Mouse (Mus musculus) C2C12 (cell line): ENCODE measurements at regions not wholly inside any gene's neighbourhood (a gene's known extent, or its start where the extent isn't known, plus 50 kb on each side); places are given as distances from the start of the nearest gene placed in this dataset.

Experiments
- H3K27me3 ChIP-seq: one replicate; pipeline ENCODE4 v1.6.1; 2011; ENCODE audit not compliant: control insufficient read depth, insufficient read depth, insufficient read length
- H3K36me3 ChIP-seq: one replicate; pipeline ENCODE4 v1.6.1; 2011; ENCODE audit not compliant: control insufficient read depth, insufficient read depth
- H3K4me3 ChIP-seq: one replicate; pipeline ENCODE4 v1.5.1; 2011; ENCODE audit warnings: mild to moderate bottlenecking, control low read depth; ENCODE audit not compliant: poor library complexity, insufficient read depth, severe bottlenecking
- H3K79me2 ChIP-seq: one replicate; pipeline ENCODE4 v1.6.1; 2011; ENCODE audit not compliant: control insufficient read depth, insufficient read depth
- H3K79me3 ChIP-seq: one replicate; pipeline ENCODE4 v1.6.1; 2011; ENCODE audit warnings: low read depth, control low read depth
- H3ac ChIP-seq: one replicate; pipeline ENCODE3; 2011; ENCODE audit warnings: low read depth; ENCODE audit not compliant: control insufficient read depth, insufficient read length
- CEBPB ChIP-seq: IDR thresholded peaks from one replicate; pipeline ENCODE4 v1.6.1; 2011; ENCODE audit warnings: low read depth, mild to moderate bottlenecking, control low read depth, moderate library complexity
- CTCF ChIP-seq: IDR thresholded peaks from one replicate; pipeline ENCODE4 v1.5.1; 2011; ENCODE audit not compliant: control insufficient read depth, insufficient read depth, insufficient read length
- FOSL1 ChIP-seq: IDR thresholded peaks from one replicate; pipeline ENCODE4 v1.8.0; 2011; ENCODE audit warnings: mild to moderate bottlenecking, low read length; ENCODE audit not compliant: poor library complexity, insufficient read depth, severe bottlenecking
- MAX ChIP-seq: IDR thresholded peaks from one replicate; pipeline ENCODE4 v1.6.1; 2011; ENCODE audit warnings: mild to moderate bottlenecking, control low read depth
- MYOD1 ChIP-seq: IDR thresholded peaks from one replicate; pipeline ENCODE4 v1.6.1; 2011; ENCODE audit warnings: low read depth; ENCODE audit not compliant: control insufficient read depth, insufficient read length
- MYOG ChIP-seq: IDR thresholded peaks from one replicate; pipeline ENCODE4 v1.6.1; 2011; ENCODE audit not compliant: control insufficient read depth, insufficient read length; ENCODE audit errors: extremely low read depth
- USF1 ChIP-seq: IDR thresholded peaks from one replicate; pipeline ENCODE4 v1.6.1; 2011; ENCODE audit warnings: low read depth, mild to moderate bottlenecking, control low read depth, moderate library complexity

DNA sequence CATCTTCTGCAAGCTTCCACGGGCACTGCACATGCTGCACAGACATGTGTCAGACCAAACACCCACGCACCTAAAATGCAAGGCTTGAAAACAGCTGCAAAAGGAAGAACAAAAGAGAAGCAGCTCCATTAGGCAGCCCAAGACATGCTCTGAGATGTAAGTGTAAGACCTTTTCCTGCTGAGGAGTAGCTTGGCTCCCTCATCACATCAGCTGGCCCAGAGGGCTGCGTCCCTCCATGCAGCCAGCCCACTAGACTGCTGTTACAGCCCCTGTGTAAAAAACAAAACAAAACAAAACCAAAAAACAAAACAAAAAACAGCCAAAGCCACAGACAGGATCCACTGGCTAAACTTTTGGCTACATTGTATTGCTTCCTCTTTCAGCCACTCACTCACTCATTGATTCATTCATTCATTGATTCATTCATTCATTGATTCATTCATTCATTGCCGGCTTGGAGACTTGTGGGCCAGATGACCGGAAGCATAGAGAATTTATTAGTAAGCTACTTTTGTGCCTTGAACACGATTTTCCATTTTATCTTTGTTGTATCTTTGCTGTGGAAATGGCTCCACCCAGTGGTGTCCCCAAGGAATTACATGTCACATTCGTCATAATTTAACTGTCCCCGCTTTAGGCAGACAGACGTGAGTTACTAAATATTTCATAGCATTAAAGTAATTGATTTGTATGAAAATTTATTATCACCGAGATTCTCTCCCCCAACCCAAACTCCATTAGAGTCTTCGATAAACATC lies 133.7 kb upstream of the Dapk1 start:
- H3K36me3 ChIP-seq: no peaks in the 10 kb centered on the region
- no peaks in the 10 kb centered on the region for H3K79me3 ChIP-seq
- no peak for TF ChIP-seq MAX
- no peak for TF ChIP-seq CEBPB
- TF ChIP-seq USF1: no peak
- TF ChIP-seq FOSL1: no peak
- no peak for TF ChIP-seq MYOG
- peak; percentile 23 for TF ChIP-seq CTCF
- no peak overlapping the region for H3ac ChIP-seq
- no peaks in the 10 kb centered on the region for H3K27me3 ChIP-seq
- no peaks in the 10 kb centered on the region for H3K79me2 ChIP-seq
- no peak overlapping the region for H3K4me3 ChIP-seq

DNA sequence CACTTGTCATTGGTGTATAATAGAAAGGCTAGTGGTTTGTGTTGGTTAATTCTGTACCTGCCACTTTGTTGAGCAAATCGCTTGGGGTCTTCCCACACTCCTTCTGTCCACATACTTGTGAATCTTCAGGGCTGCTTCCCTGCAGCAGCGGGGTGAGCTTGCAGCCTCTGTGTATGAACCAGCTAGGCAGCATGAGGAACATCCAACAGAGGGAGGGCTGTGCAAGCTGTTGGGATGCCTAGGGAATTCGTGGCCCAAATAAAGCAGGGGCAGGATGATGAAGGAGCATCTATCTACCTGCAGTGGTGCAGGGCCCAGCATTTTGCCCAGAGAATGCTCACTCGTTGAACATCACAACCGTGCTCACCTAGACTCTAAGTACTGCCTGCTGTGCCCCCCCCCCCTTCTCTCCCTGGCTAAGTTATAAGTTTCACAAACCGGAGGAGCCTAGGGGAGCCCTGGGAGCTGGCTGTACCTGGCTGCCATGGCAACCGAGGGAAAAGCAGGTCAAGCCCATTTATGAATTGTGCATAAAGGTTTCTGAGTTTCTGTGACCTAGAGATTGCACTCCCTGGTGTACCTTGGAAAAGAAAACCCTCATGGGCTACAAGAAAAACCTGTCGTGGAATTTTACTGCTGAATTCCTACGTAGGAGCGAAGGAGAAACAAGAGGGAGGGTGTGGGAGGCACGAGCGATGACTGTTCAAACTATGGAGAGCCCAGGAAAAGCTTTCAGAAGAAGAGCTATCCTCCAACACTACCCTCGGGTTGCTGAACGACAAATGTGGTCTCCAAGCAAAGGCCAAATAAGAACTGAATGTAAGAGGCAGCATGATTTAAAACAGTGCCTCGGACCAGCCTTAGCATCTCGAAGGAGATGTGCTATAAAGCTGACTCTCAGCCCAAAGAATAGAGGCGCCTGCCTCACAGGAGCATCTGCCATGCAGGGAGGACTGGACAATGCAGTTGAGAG lies 131.0 kb upstream of the Dapk1 start:
- H3K79me3 ChIP-seq: no peaks in the 10 kb centered on the region
- no peak for TF ChIP-seq CEBPB
- no peak for TF ChIP-seq MYOG
- no peak for TF ChIP-seq MAX
- no peak for TF ChIP-seq USF1
- no peak for TF ChIP-seq CTCF
- no peak for TF ChIP-seq FOSL1
- no peak for TF ChIP-seq MYOD1
- H3ac ChIP-seq: no peak overlapping the region
- no peaks in the 10 kb centered on the region for H3K27me3 ChIP-seq
- H3K79me2 ChIP-seq: no peaks in the 10 kb centered on the region
- no peak overlapping the region for H3K4me3 ChIP-seq
- H3K36me3 ChIP-seq: no peaks in the 10 kb centered on the region

DNA sequence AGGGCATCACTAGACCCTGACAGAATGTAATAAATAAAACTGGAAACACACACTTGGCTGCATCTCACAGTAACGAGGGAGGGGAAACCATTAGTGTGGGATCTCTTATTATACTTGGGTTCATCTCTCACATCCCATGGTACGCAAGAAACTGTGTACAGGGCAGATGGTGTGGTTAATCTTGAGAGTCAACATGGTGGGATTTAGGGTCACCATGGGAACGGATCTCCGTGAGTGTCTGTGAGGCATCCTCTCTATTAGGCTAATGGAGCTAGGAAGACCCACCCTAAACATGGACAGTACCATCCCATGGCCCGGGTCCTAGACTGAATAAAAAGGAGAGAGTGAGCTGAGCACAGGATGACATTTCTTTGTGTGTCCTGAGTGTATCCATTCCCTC lies 130.1 kb upstream of the Dapk1 start:
- Histone ChIP-seq H3K4me3 (no peak overlapping the region), H3K79me3 (no peaks in the 10 kb centered on the region), H3K27me3 (peaks cover 8% of the 10 kb centered on the region), H3K36me3 (no peaks in the 10 kb centered on the region), H3K79me2 (no peaks in the 10 kb centered on the region), H3ac (no peak overlapping the region)
- no peak for TF ChIP-seq FOSL1
- TF ChIP-seq MAX: no peak
- TF ChIP-seq MYOG: no peak
- no peak for TF ChIP-seq MYOD1
- no peak for TF ChIP-seq CEBPB
- TF ChIP-seq CTCF: no peak
- TF ChIP-seq USF1: no peak

DNA sequence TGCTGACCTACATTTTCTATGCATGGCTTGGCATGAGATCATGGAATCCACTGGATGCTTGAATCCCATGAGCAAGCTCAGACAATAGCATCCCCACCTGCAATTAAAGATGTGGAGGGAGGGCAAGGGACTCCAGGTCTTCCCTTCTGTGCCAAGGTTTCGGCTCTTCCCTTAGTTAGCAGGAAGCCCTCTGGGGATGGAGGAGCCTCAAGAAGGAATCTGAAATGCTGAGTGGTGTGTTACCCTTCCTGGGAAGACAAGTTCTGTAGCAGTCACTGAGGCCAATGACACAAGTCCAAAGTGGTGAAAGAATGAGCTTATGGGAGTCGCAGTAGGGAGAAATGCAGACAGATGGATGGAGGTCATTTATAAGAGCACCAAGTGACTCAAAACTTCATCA lies 125.4 kb upstream of the Dapk1 start:
- no peak for TF ChIP-seq FOSL1
- no peak for TF ChIP-seq CTCF
- TF ChIP-seq USF1: no peak
- no peak for TF ChIP-seq MAX
- TF ChIP-seq CEBPB: no peak
- TF ChIP-seq MYOG: no peak
- no peak for TF ChIP-seq MYOD1
- Histone ChIP-seq H3K36me3 (no peaks in the 10 kb centered on the region), H3K79me3 (no peaks in the 10 kb centered on the region), H3K27me3 (peaks cover 20% of the 10 kb centered on the region), H3K4me3 (no peak overlapping the region), H3K79me2 (no peaks in the 10 kb centered on the region), H3ac (no peak overlapping the region)

DNA sequence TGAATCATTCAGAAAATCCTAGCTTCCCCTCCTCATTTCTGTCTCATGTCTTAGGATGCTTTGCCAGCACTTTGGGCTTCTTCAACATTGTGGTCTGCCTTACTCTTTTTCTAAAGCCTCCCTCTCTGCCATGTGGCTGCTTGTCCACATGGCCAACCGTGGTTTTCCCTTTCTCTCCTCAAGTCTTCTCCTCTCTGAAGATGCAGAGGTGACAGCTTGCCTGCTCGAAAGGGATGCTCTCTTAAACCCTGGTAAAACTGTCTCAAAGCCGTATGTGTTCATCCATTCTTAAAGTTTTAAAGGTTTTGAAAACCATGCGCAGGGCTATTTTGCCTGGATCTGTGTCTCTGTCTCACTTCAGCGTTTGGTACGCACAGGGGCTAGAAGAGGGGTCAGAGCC lies 123.4 kb upstream of the Dapk1 start:
- Histone ChIP-seq H3ac (no peak overlapping the region), H3K79me2 (no peaks in the 10 kb centered on the region), H3K36me3 (no peaks in the 10 kb centered on the region), H3K4me3 (no peak overlapping the region), H3K27me3 (peaks cover 20% of the 10 kb centered on the region), H3K79me3 (no peaks in the 10 kb centered on the region)
- TF ChIP-seq MYOG (no peak), MAX (no peak), MYOD1 (no peak), CEBPB (no peak), USF1 (no peak), CTCF (no peak), FOSL1 (no peak)
